Mouse (Mus musculus) lung, postnatal 36 days (tissue): ENCODE data around the gene Mki67.

Experiments used
- DNase-seq: peaks from one replicate; pipeline ENCODE4 v3.0.0; 2022; ENCODE audit warnings: mixed read lengths

Mki67 gene

DNA sequence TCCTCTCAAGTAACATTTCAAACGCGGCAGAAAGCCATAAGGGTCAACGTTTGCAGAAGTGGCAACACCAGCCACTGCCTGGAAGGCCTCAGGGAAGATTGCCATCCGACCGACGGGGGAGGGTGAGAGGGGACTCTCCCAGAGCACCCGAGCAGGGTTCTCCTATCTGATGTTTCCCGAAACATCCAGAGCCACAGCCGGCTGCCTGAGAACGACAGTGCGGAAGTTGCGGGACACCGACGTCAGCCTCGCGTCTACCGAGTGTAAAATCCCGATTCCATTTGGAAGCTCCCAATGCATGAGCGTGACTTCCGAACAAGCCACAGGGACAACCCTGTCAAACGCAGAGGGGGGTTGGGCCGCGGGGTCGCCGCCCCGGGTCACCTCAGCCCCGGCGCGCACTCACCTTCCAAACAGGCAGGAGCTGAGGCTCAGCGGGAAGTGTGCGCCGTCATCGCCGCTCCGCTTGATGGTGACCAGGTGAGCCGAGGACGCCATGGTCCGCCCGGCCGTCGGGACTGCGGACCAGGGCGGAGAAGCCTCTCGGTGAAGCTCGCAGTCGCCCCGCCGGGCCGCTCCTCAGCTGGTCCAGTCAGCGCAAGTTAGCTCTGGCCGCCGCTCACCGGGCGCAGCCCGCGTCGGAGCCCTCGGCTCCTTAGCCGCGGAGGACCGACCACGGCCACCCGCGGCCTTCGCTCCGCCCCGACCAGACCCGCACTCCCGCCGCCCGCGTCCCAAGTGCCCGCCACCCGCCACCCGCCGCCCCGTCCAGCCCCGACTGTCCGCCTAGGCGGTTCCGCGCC lies at the start of gene Mki67:
Gene Mki67, minus strand, starts transcription at position 720 of the 803 bp plus-strand sequence.
- DNase-seq, result peak; percentile 16

- DNase-seq, result no peak
Measured at GRCm38 (mm10) chr7:135763311-135763710, 47.1 kb upstream of the Mki67 start.

GRCm38 (mm10) chr7:135758754-135759510 lies 42.8 kb upstream of the Mki67 start:
- peak; percentile 7 for DNase-seq

DNA sequence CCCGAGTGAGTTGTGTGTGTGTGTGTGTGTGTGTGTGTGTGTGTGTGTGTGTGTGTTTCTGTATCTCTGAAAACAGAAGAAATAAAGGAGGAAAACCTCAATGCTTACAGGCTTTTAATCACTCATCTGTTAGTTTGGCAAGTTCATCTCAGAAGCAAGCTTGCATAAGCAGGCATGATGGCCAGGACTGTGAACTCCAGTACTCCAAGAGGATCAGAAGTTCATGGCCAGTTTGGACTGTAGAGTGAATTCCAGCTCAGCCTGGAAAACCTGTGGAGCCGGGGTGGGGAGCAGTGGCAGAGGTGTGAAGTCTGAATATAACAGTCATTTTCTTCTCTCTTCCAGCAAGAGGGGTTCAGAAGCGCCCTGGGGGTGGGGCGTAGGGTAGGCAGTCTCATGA lies 42.0 kb upstream of the Mki67 start:
- DNase-seq, result no peak

GRCm38 (mm10) chr7:135756984-135757586 lies 40.9 kb upstream of the Mki67 start:
- DNase-seq, result no peak

DNA sequence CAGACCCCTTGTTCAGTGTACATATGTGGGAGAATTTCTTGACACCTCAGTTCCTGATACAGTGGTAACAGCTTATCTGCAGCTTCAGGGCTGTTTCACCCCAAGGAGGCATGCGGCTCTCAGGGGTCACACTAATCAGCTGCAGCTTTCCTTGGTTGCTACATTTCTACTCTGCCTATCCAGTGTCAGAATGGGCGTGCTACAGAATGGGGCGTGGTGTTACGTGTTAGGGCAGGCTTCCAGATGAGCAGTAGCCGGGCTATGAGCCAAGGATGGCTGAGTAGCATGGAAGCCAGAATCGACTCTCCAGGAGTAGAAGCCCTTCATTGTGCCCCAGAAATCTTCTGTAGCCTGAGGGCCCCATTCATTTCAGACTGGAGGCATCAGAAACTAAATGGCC lies 32.8 kb upstream of the Mki67 start:
- DNase-seq, result peak; percentile 51

GRCm38 (mm10) chr7:135747072-135747471 lies 30.9 kb upstream of the Mki67 start:
- no peak for DNase-seq

GRCm38 (mm10) chr7:135746528-135746927 lies 30.4 kb upstream of the Mki67 start:
- DNase-seq, result no peak

DNA sequence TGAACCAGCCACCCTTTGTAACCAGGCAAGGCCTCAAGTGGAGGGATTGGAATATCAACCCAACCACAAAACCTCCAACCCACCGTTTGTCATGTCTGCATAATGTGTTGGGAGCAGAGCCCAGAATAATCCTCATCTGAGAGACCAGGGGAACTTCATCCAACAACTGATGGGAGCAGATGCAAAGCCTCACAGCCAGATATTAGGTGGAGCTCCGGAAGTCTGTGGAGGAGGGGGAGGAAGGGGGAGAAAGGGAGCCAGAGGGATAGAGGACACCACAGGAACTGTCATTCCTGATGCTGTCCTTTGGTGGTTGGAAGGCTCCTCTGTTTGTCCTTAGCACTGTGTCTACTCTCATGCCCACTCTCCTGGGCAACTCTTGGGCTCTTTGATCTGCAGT lies 28.9 kb upstream of the Mki67 start:
- peak; percentile 49 for DNase-seq

GRCm38 (mm10) chr7:135740453-135740852 lies 24.3 kb upstream of the Mki67 start:
- DNase-seq, result no peak

GRCm38 (mm10) chr7:135736581-135736886 lies 20.4 kb upstream of the Mki67 start:
- DNase-seq, result no peak

DNA sequence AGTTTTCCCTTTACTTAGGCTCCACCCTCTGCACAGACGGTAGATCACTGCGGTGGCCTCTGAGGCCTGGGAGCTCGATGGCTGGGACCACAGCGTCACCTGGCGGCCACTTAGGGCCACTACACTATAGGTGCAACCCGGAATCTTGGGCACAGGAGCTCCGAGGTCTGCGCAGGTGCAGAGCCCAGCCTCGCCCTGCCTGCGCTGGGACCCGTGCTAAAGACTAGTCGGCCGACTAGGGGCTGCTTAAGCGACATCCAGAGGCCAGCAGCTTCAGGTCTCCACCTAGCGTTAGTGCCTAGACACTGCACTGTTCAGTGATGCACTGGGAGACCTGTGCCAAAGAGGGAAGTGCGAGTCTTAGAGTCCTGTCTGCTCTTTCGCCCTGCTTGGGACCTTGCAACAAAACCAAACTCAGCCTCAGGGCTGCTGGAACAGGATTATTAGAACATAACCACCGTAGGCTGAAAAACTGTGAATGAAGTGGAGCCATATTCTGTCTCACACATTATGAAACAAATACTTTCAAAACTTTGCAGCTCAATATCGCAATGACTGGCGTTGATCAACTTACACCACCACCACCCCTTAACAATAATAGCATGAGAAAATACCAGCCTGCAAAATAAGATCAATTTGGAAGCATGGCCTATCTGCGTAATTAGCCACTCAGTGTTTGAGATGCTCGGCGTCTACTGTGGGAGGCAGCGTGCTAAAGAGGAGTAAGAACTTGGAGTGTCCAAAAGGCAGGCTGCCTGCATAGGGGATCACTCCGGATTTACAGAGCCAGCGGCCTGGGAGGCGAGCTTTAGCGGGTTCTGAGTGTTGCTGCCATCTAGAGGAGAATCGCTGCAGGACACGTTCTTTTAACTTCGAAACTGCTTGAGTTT lies 19.8 kb upstream of the Mki67 start:
- DNase-seq, result peak; percentile 88

- DNase-seq, result no peak
Measured at GRCm38 (mm10) chr7:135734911-135735646, 18.9 kb upstream of the Mki67 start.

DNA sequence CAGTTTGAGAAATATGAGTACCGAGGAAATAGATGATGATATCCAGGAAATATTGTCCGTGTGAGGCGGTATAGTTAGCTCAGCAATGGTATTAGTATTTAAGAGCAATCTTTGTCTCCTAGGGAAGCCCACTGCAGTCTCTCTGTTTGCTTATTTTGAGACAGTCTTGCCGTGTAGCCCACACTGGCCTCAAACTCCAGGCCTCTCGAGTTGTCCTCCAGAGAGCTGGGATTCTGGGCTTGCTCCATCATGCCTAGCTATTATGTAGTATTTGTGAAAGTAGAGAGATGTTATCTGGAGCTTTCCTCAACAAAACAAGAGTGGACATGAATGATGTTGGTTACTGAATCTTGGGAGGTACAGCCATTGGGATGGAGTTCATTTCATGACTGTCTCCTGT lies 18.2 kb upstream of the Mki67 start:
- DNase-seq, result no peak

GRCm38 (mm10) chr7:135728038-135728437 lies 11.9 kb upstream of the Mki67 start:
- peak; percentile 8 for DNase-seq

- DNase-seq, result no peak
Measured at GRCm38 (mm10) chr7:135726707-135727106, 10.5 kb upstream of the Mki67 start.

DNA sequence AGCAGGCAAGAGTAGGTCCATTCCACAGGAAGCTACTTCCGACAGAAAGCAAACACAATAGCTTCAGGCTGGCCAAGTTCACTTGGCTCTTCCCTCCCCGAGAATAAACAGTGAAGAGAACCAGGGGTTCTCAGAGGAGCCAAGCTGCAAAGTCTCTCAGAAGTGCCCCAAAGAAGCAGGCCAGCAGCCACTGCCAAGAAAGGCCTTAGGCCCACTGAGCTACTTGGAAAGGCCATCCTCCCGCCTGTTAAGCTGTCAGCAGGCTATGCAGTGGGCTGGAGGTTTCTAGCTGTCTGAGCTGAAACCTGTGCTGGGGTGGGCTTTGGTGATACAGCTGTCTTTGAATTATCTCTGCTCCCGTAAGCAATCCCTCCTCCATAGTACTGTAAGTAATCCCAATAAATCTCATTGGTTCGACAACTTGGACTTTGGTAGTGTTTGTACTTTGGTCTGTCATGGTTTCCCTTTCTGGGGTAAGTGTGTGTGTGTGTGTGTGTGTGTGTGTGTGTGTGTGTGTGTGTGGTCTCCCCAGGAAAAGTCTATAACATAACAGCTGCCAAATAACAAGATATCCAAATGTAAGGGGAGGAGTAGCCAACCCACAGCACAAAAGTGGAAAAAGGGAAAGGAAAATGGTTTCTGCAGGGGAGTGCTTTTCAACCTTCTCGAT lies 7.6 kb upstream of the Mki67 start:
- peak; percentile 37 for DNase-seq

- DNase-seq, result no peak
Measured at GRCm38 (mm10) chr7:135722011-135722838, 6.1 kb upstream of the Mki67 start.

- DNase-seq, result no peak
Measured at GRCm38 (mm10) chr7:135721436-135721992, 5.4 kb upstream of the Mki67 start.

DNA sequence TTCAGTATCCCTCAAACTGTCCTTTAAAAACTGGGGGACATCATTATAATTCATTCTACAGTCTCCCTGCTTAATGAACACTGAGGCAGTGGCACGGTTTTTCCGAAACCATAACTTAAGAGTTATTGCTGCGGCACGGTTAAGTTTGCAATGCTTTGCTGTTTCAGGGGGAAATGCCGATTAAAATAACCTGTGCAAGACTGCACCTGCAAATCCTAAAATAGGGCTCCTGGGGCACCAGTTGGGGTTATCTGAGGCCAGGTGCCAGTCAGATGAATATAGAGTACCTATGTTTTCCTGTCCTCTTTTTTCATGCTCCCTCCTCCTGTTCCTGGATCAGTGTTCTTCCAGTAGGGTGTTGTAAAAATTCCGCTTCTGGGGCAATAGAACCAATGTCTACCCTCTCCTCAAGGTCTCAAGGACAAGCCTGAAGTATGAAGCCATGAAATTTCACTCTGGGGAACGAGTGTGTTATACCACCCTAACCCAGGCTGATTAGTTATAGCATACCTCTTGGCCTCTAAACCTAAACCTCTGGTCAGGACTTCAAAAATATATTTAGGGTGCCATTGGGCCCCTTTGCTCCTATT lies 902 bp upstream of the Mki67 start:
- DNase-seq, result no peak
